Mouse (Mus musculus) cerebellum, adult 9-10 months (tissue): ENCODE results near the gene Cyp8b1.
A peak's percentile ranks its signal among the peaks of the same experiment; 100 is the strongest.

Source experiments
- DNase-seq: peaks from one replicate; pipeline ENCODE4 v3.0.0; 2022

The Cyp8b1 gene

DNA sequence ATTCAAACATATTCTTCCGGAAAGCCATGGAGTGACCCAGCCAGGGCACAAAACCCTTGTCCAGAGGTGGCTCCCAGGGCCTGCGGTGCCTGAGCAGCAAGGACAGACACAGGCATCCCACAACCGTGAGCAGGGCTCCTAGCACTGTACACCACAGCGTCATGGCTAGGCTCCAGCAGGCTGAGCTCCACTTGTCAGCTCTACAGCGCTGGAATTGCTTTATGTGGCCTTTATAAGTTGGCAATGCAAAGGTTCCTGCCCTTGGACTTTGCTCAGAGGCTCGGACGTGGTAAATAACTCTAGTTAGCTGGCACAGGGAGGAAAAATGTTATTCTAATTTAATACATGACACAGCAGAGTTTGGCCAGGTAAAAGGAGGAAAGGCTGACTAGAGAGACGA, at the start of gene Cyp8b1:
Cyp8b1 (minus strand) TSS at position 204 of the 400 bp plus-strand sequence.
- DNase-seq, result no peak

DNA sequence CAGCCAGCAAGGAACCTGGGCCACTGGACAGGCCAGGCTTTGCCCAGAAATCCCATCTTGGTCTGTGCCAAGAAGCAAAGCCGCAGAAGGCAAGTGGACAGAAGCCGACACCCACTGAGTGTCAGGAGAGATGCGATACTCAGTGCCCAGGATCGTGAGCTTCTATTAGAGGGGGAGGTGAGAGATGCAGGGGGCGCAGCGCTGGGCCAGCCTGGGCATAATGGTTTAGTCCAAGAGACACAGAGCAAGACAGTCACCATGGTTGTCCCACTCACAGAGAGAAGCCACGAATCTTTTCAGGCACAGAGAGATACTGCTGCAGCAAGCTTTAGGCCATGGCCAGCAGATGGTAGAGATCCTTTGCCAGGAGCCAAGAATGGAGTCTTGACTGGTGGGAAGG, 48.8 kb upstream of the Cyp8b1 start:
- DNase-seq, result peak; percentile 61

DNA sequence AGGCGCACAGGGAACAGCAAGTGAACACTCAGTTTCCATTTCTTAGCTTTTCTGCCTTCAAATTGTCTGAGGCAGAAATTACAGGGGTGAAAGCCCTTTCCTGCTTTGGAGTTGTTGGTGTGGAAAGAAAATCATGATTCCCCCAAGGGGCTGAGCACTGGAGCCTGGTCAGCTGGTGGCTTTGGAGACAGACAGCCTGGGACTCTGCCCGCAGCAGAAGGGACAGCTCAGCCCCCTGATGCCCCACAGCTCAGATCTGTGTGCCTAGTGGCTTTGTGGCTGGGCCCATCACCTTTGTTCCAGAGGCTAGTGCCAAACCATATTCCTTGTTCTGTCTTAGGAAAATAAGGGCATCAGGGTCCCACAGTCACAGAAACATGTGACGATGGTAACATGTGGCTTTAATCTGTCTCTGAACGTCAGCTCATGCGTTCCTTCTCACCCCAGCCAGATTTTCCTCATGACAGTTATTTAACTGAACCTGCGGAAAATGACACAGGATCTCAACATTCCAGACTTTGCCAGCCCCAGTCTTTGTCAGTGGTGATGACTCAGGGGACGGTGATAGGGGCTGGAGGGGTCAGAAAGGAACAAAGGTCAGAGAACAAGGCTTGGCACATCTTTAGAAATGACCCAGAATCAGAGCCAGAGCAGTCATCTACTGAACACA, 44.0 kb upstream of the Cyp8b1 start:
- DNase-seq, result no peak

DNA sequence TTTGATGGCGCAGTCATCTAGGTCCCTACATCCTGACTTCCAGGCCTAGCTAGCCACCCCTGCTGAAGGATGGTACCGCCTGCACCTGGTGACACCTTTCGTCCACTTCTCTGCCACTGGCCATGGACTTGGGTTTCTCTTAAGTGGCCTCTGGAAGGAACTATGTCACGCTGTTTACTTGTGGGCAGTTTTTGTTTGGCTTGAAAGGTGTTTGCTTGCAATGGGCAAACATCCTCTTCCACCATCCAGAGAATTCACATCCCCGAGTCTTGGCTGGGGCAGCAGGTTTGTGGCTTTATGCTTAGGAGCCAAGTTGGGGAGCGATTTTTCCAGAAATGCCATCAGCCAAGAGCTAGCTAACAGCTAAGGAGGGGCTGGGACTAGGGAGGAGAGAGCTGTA, 36.5 kb upstream of the Cyp8b1 start:
- no peak for DNase-seq

DNA sequence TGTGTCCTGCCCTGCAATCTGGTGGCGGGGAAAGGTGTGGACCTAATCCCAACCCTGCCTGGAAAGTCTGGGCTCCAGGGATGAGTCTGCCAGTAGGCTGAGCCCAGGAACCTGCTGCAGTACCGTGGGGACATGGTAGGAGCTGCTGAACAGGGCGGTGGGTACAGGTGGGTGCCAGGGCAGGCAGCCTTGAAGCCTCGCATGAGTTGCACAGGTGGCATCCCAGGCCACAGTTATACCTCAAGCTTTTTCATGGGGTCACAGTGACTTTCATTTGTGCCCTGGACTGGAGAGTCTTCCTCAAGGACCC, 35.0 kb upstream of the Cyp8b1 start:
- DNase-seq, result no peak

DNA sequence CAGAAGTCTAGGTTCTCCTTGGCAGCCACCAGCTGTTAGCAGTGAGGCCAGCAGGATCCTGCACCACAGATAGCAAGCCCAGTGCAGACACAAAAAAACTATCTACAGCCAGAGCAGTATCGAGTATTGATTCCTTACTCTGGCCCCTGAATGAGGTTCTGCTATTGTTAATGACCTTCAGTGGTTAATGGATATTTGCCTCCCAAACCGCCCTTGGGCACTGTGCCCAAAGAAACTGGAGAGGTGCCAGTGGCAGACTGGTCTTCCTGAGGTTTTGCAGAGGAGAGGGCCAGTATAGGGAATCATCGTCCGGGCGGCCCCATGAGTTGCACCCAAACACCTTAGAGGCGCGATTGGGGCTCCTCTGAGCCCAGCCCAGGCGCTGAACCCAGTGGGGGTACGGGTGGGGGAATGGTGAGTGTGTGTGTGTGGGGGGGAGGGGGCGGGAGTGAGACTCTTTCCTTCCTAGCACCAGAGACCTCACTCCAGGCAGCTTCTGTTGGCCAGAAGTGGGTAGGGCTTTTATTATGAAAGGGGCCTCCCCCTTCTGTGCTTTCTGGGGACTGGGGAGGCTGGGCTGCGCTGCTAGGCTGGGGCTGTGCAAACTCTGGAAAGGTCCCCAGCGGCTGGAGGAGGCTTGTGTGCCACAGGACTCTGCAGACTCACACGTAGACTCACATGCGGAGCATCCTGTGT, 34.5 kb upstream of the Cyp8b1 start, which contains the start of gene Fam198a:
Fam198a (plus strand) TSS at position 571 of the 696 bp plus-strand sequence.
- peak; percentile 54 for DNase-seq

DNA sequence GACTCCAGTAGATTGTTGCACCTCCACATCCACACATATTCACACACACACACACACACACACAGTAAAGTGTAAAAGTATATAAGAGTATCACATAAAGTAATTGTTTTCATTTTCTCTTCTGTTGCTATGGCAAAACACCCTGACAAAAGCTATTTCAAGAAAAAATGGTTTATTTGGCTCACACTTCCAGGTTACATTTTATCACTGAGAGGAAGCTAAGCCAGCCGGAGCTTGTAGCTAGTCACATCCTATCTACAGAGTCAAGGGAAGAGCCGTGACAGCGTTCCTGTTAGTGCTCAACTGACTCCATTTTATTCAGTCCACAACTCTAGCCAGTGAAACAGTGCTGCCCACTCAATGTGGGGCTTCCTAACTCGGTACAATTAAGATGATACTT, 32.3 kb upstream of the Cyp8b1 start:
- DNase-seq, result no peak

DNA sequence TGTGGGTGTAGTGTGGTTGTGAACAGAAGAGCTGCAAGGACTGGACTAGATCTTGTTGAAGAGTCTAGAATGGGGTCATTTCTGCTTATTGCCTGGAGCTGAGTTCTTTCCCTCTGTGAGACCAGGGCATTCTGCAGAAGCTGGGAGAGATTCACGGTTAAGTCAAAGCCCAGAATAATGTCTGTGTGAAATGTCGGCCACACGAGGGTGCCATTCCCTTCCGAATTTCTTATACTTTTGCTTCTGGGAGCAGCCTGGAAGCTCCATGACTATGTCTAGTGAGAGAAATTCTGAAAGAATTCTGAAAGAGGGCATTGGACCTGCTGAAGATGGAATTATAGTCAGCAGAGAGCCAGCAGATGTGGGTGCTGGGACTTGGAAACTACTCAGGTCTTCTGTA, 31.7 kb upstream of the Cyp8b1 start:
- peak; percentile 70 for DNase-seq

DNA sequence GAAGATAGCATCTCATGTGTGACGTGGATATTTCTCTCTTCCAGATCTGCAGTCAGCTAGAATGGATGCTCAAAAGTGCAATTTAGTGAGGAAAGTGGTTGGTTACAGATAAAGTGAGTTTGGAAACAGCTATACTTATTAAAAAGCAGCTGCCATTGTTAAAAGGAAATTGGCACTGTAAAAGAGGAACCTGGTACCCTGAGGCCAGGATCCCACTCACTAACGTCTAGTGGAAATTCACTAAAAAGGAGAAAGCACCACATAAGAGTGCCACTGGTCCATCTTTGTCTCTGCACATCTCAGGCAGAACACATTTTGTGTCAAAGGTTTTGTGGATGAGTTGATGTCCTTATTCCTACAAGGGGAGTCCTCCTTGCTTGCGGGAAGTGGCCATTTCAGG, 27.5 kb upstream of the Cyp8b1 start:
- DNase-seq, result no peak

DNA sequence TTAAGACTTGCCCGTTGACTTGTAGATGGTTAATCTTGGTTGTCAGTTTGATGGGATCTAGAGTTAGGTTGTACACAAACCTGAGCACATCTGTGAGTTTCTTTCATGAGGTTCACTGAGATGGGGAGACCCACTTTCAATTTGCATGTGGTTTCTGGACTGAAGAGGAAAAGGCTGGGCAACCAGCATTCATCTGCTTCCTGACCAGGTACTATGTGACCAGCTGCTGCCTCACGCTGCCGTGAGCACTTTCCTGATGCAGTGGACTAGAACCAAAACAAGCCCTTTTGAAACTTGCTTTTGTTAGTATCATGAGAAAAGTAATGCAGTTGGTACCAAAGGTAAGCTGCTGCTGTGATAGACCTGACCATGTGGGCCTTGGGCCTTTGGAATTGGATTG, 26.9 kb upstream of the Cyp8b1 start:
- DNase-seq, result no peak

DNA sequence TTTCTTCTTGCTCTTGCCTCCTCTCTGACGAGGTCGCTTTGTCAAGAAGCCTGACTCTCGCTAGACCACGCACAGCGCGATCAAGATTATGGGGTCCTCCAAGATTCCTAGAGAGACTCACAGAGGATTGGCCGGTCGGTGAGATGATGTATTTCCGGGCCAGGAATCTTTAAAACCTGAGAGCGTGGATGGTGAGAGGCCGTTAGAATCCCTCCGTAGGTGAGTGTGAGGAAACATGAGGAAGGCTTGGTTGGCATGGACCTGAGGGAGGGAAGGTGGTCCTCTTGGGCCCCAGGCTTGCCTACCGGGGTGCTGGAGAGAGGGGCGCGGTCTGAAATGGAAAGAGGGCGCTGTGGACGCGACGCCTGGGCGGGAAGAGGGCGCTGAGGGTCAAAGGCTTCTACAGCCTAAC, 21.8 kb upstream of the Cyp8b1 start:
- no peak for DNase-seq

DNA sequence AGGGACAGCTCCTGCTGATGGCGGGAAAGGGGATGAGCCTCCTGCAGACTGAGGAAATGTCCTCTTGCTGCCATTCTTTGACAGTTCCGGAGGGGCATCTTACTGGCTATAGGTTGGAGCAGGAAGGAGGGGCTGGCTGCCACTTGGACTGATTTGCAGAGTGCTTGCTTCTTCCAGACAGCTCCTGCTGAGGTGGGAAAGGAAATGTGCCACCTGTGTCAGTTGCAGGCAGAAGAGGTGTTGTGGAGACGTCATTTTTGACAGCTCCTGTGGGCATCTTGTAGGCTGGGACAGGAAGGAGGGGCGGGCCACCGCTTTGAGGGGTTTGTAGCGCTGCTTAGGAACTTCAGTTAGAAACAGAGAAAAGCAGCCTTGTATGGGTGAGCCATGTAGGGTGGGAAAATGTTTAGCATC, 21.4 kb upstream of the Cyp8b1 start:
- DNase-seq, result no peak

DNA sequence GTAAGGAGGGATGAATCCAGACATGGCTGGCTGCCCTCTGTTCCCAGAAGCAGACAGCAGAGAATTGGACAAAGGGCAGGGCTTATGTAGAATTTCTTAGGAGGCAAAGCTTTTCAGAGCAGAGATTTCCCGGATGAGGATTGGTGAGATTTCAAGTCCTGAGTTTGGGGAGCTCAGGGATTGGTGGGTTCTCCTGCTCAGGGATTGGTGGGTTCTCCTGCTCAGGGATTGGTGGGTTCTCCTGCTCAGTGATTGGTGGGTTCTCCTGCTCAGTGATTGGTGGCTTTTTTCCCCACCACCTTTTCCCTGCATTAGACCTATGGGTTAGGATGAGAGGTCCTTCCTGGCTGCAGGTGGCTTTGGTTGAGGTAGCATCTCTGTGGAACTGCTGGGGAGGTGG, 20.8 kb upstream of the Cyp8b1 start:
- peak; percentile 47 for DNase-seq

DNA sequence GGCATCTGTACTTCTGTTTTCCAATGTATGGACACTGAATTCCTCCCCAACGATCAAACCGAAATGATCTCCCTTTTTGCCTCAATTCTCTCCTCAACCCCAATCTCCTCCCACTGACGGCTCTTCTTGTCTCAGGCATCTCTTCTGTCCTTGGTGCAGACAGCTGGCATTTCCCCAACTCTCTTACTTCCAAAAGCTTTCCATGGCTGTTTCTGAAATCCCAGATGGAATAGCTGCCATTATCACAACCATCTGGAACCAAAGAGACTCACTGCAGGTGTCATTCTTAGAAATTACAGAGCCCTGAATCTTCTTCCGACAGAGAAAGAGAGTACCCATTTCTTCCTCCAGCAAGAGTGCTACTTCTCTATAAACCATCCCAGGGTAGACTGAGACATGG, 18.8 kb upstream of the Cyp8b1 start:
- DNase-seq, result no peak

DNA sequence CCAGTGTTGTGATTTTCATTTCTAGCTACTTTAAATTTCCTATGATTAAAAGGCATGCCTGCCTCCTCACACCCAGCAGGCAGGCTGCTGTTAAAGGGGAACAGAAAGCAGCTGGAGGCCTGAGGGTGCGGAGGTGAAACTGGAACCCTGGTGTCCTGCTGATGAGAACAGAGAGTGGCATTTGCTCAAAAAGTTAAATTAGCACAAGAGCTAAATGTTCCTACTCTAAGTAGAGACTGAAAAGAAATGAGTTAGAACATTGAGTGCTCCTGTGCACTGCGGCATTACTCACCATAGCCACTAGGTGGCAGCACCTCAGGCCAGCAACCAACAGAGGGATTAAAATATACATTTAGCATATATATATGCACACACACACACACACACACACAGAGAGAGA, 12.4 kb upstream of the Cyp8b1 start:
- peak; percentile 34 for DNase-seq

DNA sequence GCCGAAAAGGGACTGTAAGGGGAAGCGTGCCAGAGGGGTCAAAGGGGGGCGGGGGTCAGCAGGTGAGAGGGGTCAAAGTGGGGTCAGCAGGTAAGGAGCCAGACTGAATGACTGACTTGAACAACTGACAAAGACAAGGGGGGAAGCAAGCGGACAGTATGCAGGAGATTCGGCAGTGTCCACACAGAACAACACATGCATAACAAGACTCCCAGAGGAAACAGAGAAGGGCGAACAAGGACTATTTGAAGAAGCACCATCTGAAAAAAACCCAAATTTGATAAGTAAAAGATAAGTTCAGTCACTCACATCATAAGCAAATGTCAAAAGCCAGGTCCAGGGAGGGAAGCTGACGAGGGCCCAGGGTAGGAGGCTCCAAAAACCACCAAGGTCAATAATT, 11.6 kb upstream of the Cyp8b1 start:
- no peak for DNase-seq

DNA sequence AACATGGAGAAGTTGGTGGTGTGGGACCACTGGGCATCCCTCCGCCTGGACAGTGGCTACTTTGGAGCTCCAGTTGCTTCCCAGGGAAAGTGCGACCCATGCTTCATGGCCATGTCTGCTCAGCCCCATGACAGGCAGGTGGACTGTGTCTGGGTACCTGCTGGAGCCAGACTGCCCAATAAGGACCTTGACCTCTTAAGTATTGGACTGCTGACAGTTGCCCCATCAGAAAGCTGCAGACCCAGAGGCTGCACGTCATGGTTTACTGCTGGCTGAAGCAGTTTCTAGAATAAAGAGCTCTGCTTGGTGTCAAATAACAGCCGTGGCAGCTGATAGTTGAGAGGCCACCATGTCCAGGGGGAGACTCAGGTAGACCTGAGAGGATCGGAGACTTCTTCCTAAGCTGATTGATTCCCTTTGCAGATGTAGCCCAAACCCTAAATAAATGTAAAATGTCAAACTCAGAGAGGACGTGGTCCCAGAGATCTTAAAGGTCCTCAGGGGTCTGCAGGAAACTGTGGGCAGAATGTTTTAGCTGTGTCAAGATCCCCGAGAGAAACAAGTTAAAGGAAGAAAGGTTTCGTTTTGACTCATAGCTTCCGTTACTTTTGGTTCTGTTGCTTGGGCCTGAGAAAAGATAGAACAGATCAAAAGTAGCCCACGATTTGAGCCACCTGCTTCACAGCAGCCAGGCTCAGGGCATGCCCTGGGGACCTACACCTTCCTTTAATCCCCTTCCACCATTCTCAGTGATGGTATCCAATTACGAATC, 10.7 kb upstream of the Cyp8b1 start:
- no peak for DNase-seq

DNA sequence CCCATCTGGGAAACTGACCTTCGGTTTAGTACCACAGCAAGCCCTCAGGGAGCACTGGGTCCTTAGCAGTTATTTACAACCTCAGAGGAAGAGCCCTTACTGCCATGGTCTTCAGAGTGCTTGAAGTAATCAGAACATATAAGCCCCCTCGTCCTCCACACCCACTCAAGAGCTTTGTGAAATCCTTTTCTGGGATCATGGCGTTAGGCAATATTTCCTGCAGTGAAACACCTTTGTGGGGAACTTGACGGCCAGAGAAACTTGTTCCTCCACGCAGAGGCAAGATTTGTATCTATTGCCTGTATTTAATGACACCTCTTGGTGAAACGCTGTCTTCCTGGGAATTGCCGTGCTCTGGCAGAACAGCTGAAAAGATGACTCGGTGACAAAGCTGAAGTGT, 9.9 kb upstream of the Cyp8b1 start:
- no peak for DNase-seq

DNA sequence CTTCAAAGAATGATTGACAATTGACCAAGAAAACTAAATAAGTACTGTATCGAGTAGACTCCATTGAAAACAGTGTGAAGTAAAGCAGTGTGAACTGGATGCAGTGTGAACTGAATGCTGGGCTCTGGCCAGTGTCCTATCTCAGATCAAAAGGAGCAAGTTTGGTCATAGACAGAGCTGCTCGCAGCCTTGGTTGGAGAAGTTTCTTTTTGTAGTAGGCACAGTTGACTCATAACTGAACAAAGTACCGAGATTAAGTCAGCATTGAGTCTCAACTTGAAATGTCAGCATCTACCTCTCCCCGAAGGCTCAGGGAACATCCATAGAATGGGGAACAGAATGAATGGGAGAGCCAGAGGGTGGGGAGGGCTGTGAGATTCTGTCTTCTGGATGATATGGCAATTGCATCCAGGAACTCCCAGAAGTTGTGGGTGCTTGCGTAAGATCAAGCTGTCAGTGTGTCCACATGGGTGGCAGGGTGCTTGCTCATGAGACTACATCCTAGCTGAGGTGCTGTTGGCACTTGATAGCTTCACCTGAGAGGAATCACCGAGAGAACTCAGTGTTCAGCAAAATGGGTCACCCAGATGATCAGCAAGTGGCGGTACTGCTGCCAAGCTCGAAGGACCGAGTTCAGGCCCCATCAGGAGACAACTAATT, 8.9 kb upstream of the Cyp8b1 start:
- DNase-seq, result no peak

DNA sequence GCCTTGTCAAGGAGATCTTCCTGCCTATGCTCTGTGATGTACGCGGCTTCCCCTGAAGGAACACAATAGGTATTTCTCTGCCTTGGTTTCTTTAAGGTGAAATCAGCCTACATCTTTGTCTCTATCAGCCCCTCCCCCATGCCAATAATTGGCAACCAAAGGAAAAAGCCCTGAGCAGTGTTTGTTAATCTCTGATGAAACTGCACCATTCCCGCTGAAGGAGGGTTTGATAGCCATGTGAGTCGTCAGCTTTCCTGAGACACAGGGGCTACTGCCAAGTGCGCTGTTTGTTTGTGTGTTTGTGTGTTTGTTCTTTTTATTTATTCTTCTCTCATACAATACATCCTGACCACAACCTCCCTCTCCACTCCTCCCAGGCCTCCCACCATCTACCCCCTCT, 7.8 kb upstream of the Cyp8b1 start:
- DNase-seq, result no peak

DNA sequence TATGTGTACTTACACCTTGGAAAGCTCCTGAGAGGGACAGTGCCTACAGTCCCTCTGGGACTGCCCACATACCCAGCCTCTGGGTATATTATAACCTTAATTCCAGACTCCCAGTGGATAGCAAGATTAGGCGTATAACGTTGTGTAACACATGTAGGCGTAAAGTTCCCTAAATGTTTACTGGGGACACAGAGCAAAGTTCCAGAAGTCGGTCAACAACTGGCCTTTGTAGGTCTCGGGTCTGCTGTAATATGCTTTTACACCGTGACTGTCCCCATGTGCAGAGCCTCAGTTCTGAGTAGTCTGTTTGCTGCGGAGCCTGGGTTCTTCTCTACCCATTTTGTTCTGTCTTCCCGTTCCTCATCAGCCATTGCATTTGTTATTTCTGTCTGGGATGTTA, 7.3 kb upstream of the Cyp8b1 start:
- no peak for DNase-seq

DNA sequence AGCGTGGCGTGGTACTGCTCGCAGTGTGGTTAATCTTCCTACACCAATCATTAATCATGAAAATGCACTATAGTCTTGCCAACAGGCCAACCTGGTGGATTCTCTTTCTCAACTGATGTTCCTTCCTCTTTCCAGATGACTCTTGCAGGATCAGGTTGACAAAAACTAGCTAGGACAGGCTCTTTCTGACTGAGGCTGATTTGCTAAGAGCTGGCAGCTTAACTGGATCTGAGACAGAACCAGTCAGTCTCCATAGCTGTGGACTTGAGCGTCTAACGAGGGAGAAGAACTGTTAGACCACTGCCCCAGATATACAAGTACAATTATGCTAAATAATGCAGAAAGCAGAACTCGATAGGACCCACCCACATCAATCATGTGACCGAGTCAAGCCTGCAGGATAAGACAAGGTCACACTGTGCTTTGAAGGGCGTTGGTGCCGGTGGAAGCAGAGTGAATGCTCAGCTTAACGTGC, 3.0 kb upstream of the Cyp8b1 start:
- DNase-seq, result no peak

DNA sequence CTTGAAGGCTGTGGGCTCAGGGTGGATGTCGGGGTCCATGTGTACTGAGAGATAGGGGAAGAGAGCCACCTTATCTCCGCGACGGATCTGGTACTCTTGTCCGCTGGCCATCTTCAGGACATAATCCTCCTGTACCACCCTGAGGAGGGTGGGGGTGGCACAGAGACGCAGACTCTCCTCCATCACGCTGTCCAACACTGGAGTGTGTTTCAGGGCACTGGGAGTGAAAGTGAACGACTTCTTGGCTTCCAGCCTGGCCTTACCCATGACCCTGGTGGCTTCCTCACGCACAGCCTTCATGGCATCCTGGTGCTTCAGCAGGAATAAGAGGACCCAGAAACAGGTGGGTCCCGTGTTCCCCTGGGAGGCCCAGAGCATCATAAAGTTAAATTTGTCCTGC, 1.0 kb downstream of the Cyp8b1 start:
- DNase-seq, result no peak
